In the genomic region with DNA sequence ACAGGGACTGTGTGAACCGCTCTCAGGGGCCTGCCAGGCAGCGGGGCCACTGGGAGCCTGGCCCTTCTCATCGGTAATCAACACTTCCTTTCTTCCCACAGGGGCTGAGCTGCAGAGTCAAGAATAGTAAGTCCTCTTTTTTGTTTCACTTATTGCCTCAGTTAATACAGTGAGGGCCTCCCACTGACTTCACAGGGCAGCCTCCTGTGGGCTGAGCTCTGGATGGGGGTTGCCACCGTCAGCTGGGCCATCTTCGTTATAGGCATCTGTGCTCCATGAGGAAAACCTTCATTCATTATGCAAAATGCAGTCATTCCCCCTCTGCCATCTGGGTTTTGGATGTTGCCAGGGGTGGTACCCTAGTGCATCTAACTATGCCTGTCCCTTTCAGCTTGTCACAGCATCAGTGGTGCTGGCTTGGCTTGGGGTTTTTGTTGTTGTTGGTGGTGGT, we compare ENCODE assay signal across 9 mouse cellular contexts. TPM values are rescaled to one million over a fixed set of nuclear protein-coding genes. Genes with fewer than 3 reads are reported as not detected.
A peak's percentile ranks its signal among the peaks of the same experiment; 100 is the strongest.
DNase-seq lines count a peak whose midpoint lies in the region; ATAC-seq and TF ChIP-seq lines count a peak whose summit lies in the region.
"Had no signal": no experiment of that assay in that cellular context is flagged by ENCODE, and none has a peak within 500 bp of the region (broad histone marks: within the 10 kb centered on the region; RNA-seq: fewer than 3 reads in every experiment).

No protein-coding gene starts in this region.

- peaks cover 23% of the 10 kb centered on the region for H3K36me3 ChIP-seq in spleen, adult 2 months (ENCODE audit: control insufficient read depth, insufficient read depth, low read length)
- no peaks in the 10 kb centered on the region for H3K36me3 ChIP-seq in forebrain, embryonic 10.5 days (replicated peaks)
- H3K36me3 ChIP-seq in hindbrain, postnatal 0 days (ENCODE audit: insufficient read depth, low read length): no peaks in the 10 kb centered on the region
- no peaks in the 10 kb centered on the region; the same call in 1 of the 2 replicates for H3K36me3 ChIP-seq in stomach, postnatal 0 days (ENCODE audit: control insufficient read depth, insufficient read depth, low read length)
- H3K36me3 ChIP-seq: limb, embryonic 13.5 days had no signal

- no peak overlapping the region for H3K4me2 ChIP-seq in hindbrain, postnatal 0 days (ENCODE audit: low read depth, low read length)
- H3K4me2 ChIP-seq in stomach, postnatal 0 days (replicated peaks; ENCODE audit: low read depth): no peak overlapping the region
- H3K4me2 ChIP-seq: limb, embryonic 13.5 days had no signal

- peaks cover 40% of the 10 kb centered on the region; the same call in 1 of the 2 replicates for H3K4me1 ChIP-seq in spleen, adult 2 months (ENCODE audit: control insufficient read depth, insufficient read depth, insufficient read length)
- H3K4me1 ChIP-seq in forebrain, embryonic 10.5 days: peaks cover 31% of the 10 kb centered on the region
- H3K4me1 ChIP-seq in hindbrain, postnatal 0 days (ENCODE audit: insufficient read depth, low read length): peaks cover 24% of the 10 kb centered on the region; the same call in 1 of the 2 replicates
- H3K4me1 ChIP-seq in olfactory bulb, adult 2 months (ENCODE audit: control insufficient read depth, insufficient read depth, low read length): peaks cover 25% of the 10 kb centered on the region
- no peaks in the 10 kb centered on the region for H3K4me1 ChIP-seq in stomach, postnatal 0 days (replicated peaks; ENCODE audit: control insufficient read depth, insufficient read depth)

- no peak for TF ChIP-seq CTCF in spleen, adult 2 months (IDR thresholded peaks at IDR 0.05; ENCODE audit: extremely low read depth, insufficient read depth, insufficient read length, insufficient replicate concordance)
- no peak for TF ChIP-seq CTCF in hindbrain, postnatal 0 days (IDR thresholded peaks at IDR 0.05; ENCODE audit: low read depth)
- TF ChIP-seq CTCF in olfactory bulb, adult 2 months (IDR thresholded peaks at IDR 0.05; ENCODE audit: insufficient read depth, low read depth, low read length): no peak
- no peak for TF ChIP-seq CTCF in stomach, postnatal 0 days (IDR thresholded peaks at IDR 0.05; ENCODE audit: low read depth)

- DNase-seq in spleen, adult 2 months (ENCODE audit: low read depth in 1 of 2, low spot score in 2 of 2): peak in 1 of 2 experiments; percentile 46
- DNase-seq in spleen, postnatal 14 days (ENCODE audit: low spot score in 2 of 2): no peak
- no peak for DNase-seq in forebrain, embryonic 10.5 days (ENCODE audit: extremely low spot score, low spot score)
- DNase-seq in hindbrain, postnatal 0 days (ENCODE audit: low spot score): peak; percentile 64
- no peak for DNase-seq in stomach, postnatal 0 days (ENCODE audit: low spot score)
- no peak for DNase-seq in lung, postnatal 10 days
- DNase-seq in cerebellum, postnatal 4 days (ENCODE audit: low spot score in 2 of 2): no peak

- ATAC-seq in hindbrain, postnatal 0 days: peak; percentile 60
- no peak for ATAC-seq in stomach, postnatal 0 days (ENCODE audit: low FRiP score, low TSS enrichment)

- H3K4me3 ChIP-seq in spleen, adult 2 months (ENCODE audit: extremely low read depth, insufficient read depth, insufficient read length): peak overlapping the region; percentile 29; the same call in 1 of the 2 replicates
- H3K4me3 ChIP-seq in forebrain, embryonic 10.5 days: peak overlapping the region; percentile 26
- no peak overlapping the region for H3K4me3 ChIP-seq in hindbrain, postnatal 0 days (ENCODE audit: low read length)
- H3K4me3 ChIP-seq in olfactory bulb, adult 2 months (ENCODE audit: insufficient read depth, low read depth, low read length): no peak overlapping the region
- no peak overlapping the region for H3K4me3 ChIP-seq in stomach, postnatal 0 days (ENCODE audit: low read depth, low read length)
- H3K4me3 ChIP-seq: limb, embryonic 13.5 days had no signal

- TF ChIP-seq EP300 in stomach, postnatal 0 days (optimal IDR thresholded peaks at IDR 0.05): no peak

- WGBS in spleen, adult 2 months: 11% methylated on average over 5 of the region's 5 CpGs
- 6% methylated on average over 5 of the region's 5 CpGs for WGBS in forebrain, embryonic 10.5 days
- WGBS in hindbrain, postnatal 0 days: 10% methylated on average over 5 of the region's 5 CpGs
- 6% methylated on average over 5 of the region's 5 CpGs for WGBS in olfactory bulb, adult 2 months
- 32% methylated on average over 5 of the region's 5 CpGs for WGBS in stomach, postnatal 0 days

- no peaks in the 10 kb centered on the region for H3K9me3 ChIP-seq in forebrain, embryonic 10.5 days
- no peaks in the 10 kb centered on the region for H3K9me3 ChIP-seq in hindbrain, postnatal 0 days (ENCODE audit: low read length)
- no peaks in the 10 kb centered on the region for H3K9me3 ChIP-seq in stomach, postnatal 0 days (ENCODE audit: control insufficient read depth, low read length)
- H3K9me3 ChIP-seq: limb, embryonic 13.5 days had no signal

- H3K27me3 ChIP-seq in spleen, adult 2 months (ENCODE audit: control insufficient read depth, insufficient read depth, low read length): no peaks in the 10 kb centered on the region
- peaks cover 3% of the 10 kb centered on the region for H3K27me3 ChIP-seq in forebrain, embryonic 10.5 days (ENCODE audit: poor library complexity, severe bottlenecking)
- no peaks in the 10 kb centered on the region for H3K27me3 ChIP-seq in hindbrain, postnatal 0 days (ENCODE audit: insufficient read depth, low read length)
- no peaks in the 10 kb centered on the region for H3K27me3 ChIP-seq in stomach, postnatal 0 days (ENCODE audit: control insufficient read depth, insufficient read depth, low read length)
- H3K27me3 ChIP-seq: limb, embryonic 13.5 days had no signal

- H3K9ac ChIP-seq in hindbrain, postnatal 0 days (replicated peaks; ENCODE audit: low read length): no peak overlapping the region
- H3K9ac ChIP-seq in stomach, postnatal 0 days (ENCODE audit: low read length): no peak overlapping the region
- H3K9ac ChIP-seq: limb, embryonic 13.5 days had no signal

- TF ChIP-seq POLR2A in spleen, adult 2 months (IDR thresholded peaks at IDR 0.05; ENCODE audit: low read depth, low read length): no peak
- TF ChIP-seq POLR2A in olfactory bulb, adult 2 months (IDR thresholded peaks at IDR 0.05; ENCODE audit: insufficient read depth, low read depth, low read length): no peak

- peak overlapping the region; percentile 79 for H3K27ac ChIP-seq in spleen, adult 2 months (ENCODE audit: insufficient read depth, low read length)
- peak overlapping the region; percentile 84 for H3K27ac ChIP-seq in forebrain, embryonic 10.5 days
- peak overlapping the region; percentile 52 for H3K27ac ChIP-seq in hindbrain, postnatal 0 days
- H3K27ac ChIP-seq in olfactory bulb, adult 2 months (ENCODE audit: insufficient read depth, low read depth, low read length): peak overlapping the region; percentile 78
- H3K27ac ChIP-seq in stomach, postnatal 0 days (replicated peaks): no peak overlapping the region
- H3K27ac ChIP-seq: limb, embryonic 13.5 days had no signal

RNA-seq across cellular contexts. Expression of a gene that starts 9.0 kb away (rescaled TPM):
- 93.1 and 98.3 TPM in 2 replicates for polyA plus RNA-seq in spleen, adult 2 months (2012; rRNA removed)
- 4.1 and 4.4 TPM in 2 replicates for polyA plus RNA-seq in forebrain, embryonic 10.5 days (2016; fragmentation: Nextera tagmentation; extraction: Ambion mirVana)
- 7.8 and 10.6 TPM in 2 replicates for total RNA-seq in hindbrain, postnatal 0 days (2014; rRNA removed)
- 5.8 and 7.0 TPM in 2 replicates for polyA plus RNA-seq in hindbrain, postnatal 0 days (2015; fragmentation: Nextera tagmentation; extraction: Ambion mirVana)
- polyA plus RNA-seq in olfactory bulb, adult 2 months (2012; ENCODE audit: insufficient read depth, insufficient read length, low replicate concordance, missing spikeins): 39.1 TPM in 1 of 2 replicates, not detected in the other
- polyA plus RNA-seq in stomach, postnatal 0 days (2015; fragmentation: Nextera tagmentation; extraction: Ambion mirVana): 3.5 and 4.2 TPM in 2 replicates

RNA-seq across cellular contexts. Expression of a gene that starts 21.6 kb away (rescaled TPM):
- 0.14 and 0.59 TPM in 2 replicates for polyA plus RNA-seq in spleen, adult 2 months (2012; rRNA removed)
- polyA plus RNA-seq in forebrain, embryonic 10.5 days (2016; fragmentation: Nextera tagmentation; extraction: Ambion mirVana): 0.27 and 0.47 TPM in 2 replicates
- 25.9 and 31.9 TPM in 2 replicates for total RNA-seq in hindbrain, postnatal 0 days (2014; rRNA removed)
- 2.3 and 2.5 TPM in 2 replicates for polyA plus RNA-seq in hindbrain, postnatal 0 days (2015; fragmentation: Nextera tagmentation; extraction: Ambion mirVana)
- not detected in 2 replicates for polyA plus RNA-seq in olfactory bulb, adult 2 months (2012; ENCODE audit: insufficient read depth, insufficient read length, low replicate concordance, missing spikeins)
- polyA plus RNA-seq in stomach, postnatal 0 days (2015; fragmentation: Nextera tagmentation; extraction: Ambion mirVana): 0.02 TPM in 2 replicates

RNA-seq across cellular contexts. Expression of a gene that starts 59.1 kb away (rescaled TPM):
- 25.2 and 25.3 TPM in 2 replicates for polyA plus RNA-seq in spleen, adult 2 months (2012; rRNA removed)
- polyA plus RNA-seq in forebrain, embryonic 10.5 days (2016; fragmentation: Nextera tagmentation; extraction: Ambion mirVana): 20.2 and 23.6 TPM in 2 replicates
- 38.2 and 38.9 TPM in 2 replicates for total RNA-seq in hindbrain, postnatal 0 days (2014; rRNA removed)
- 19.1 and 19.8 TPM in 2 replicates for polyA plus RNA-seq in hindbrain, postnatal 0 days (2015; fragmentation: Nextera tagmentation; extraction: Ambion mirVana)
- not detected in 2 replicates for polyA plus RNA-seq in olfactory bulb, adult 2 months (2012; ENCODE audit: insufficient read depth, insufficient read length, low replicate concordance, missing spikeins)
- polyA plus RNA-seq in stomach, postnatal 0 days (2015; fragmentation: Nextera tagmentation; extraction: Ambion mirVana): 8.5 and 9.2 TPM in 2 replicates

Comparison
In these comparisons a context has a peak if more than half of its experiments do, and no peak if none do; other contexts are left out.
1. H3K4me3 ChIP-seq: peak in spleen, adult 2 months (single experiment) and forebrain, embryonic 10.5 days (single experiment); none in hindbrain, postnatal 0 days (single experiment), olfactory bulb, adult 2 months (single experiment) and stomach, postnatal 0 days (single experiment).